Mouse (Mus musculus) heart, embryonic 15.5 days (tissue): Measurements from ENCODE around the gene Ippk. TPM values are rescaled to one million over a fixed set of nuclear protein-coding genes. Genes with fewer than 3 reads are reported as not detected.

Experiments used
- ATAC-seq: fragments of 200-750 bp; cut with Nextera tagmentation; replicated peaks from 2 replicates; pipeline ENCODE4 v1.8.0; 2017; ENCODE audit warnings: low read depth, moderate TSS enrichment; ENCODE audit not compliant: insufficient number of reproducible peaks, insufficient read depth, low FRiP score
- H3K27ac ChIP-seq: fragments of 300-500 bp; sonication (generic); 2 replicates; pipeline ENCODE4 v1.5.1; 2015; ENCODE audit warnings: mild to moderate bottlenecking, inconsistent platforms
- H3K27me3 ChIP-seq: fragments of 300-500 bp; sonication (generic); 2 replicates; pipeline ENCODE4 v1.6.1; 2015; ENCODE audit warnings: inconsistent platforms
- H3K36me3 ChIP-seq: fragments of 300-500 bp; sonication (generic); 2 replicates; pipeline ENCODE4 v1.6.1; 2015; ENCODE audit warnings: mild to moderate bottlenecking, inconsistent platforms
- H3K4me1 ChIP-seq: fragments of 300-500 bp; sonication (generic); replicated peaks from 2 replicates; pipeline ENCODE4 v1.6.1; 2015; ENCODE audit warnings: inconsistent platforms
- H3K4me2 ChIP-seq: fragments of 300-500 bp; sonication (generic); 2 replicates; pipeline ENCODE4 v1.6.1; 2015; ENCODE audit warnings: inconsistent platforms, mild to moderate bottlenecking, moderate library complexity
- H3K4me3 ChIP-seq: fragments of 300-500 bp; sonication (generic); 2 replicates; pipeline ENCODE4 v1.5.1; 2015; ENCODE audit warnings: mild to moderate bottlenecking, inconsistent platforms
- H3K9ac ChIP-seq: fragments of 300-500 bp; sonication (generic); 2 replicates; pipeline ENCODE4 v1.6.1; 2015; ENCODE audit warnings: mild to moderate bottlenecking, inconsistent platforms
- H3K9me3 ChIP-seq: fragments of 300-500 bp; sonication (generic); replicated peaks from 2 replicates; pipeline ENCODE4 v1.6.1; 2016; ENCODE audit warnings: inconsistent platforms
- WGBS: fragments of 180-500 bp; shearing (Covaris S2); methylation state at CpG from one replicate; pipeline ENCODE4 v1.1.7; 2015; ENCODE audit warnings: mixed read lengths; 5-methylcytosine and 5-hydroxymethylcytosine counted together
- polyA plus RNA-seq: library from polyadenylated mRNA; unstranded; fragments of >200 nt; fragmentation: Nextera tagmentation; extraction: Ambion mirVana; gene quantifications from 2 replicates; pipeline ENCODE4 v1.2.1, GENCODE M21; 2015

Ippk gene
- polyA plus RNA-seq, 1 experiment from 2014 or later = 10.0 TPM

DNA sequence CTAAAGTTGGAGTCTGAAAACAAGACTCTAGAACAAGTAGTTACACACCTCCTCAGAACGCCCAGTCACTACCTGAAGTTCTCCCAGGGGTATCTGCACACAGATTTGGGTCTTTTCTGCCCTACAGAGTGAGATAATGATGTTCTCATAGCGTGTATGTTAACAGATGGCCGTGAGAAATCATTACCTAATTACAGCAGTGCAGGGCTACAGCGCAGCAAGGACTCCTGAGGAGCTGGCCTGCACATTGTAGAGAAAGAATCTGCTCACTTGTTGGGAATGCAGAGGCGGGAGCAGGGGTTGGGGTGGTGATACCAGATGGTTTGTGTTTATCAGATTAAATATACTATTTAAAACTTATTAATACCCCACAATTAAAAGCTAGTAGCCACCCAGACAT lies 59.5 kb downstream of the Ippk start:
- Histone ChIP-seq H3K4me1 (peaks cover 8% of the 10 kb centered on the region), H3K4me2 (no peak overlapping the region), H3K36me3 (no peaks in the 10 kb centered on the region), H3K9me3 (no peaks in the 10 kb centered on the region), H3K4me3 (no peak overlapping the region), H3K9ac (no peak overlapping the region), H3K27ac (peak overlapping the region; percentile 78), H3K27me3 (no peaks in the 10 kb centered on the region)
- 41% methylated on average over 5 of the region's 5 CpGs for WGBS
- no peak for ATAC-seq

DNA sequence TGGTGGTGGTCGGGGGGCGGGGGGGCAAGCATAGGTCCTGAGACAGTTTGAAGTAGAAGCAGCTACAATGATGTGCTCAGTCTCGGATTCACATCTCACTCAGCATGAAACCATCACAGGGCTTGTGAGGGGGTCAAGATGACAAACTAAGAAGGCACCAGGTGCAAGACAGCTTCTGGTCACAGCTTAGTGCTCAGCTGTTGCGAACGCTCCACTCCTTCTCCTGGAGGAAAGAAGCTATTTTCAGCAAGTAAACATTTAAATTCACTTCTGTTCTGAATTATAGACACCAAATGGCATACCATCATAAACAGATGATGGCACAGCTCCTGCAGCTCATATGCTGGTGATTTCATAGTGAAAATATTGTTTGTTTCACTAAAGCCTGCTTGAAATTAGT lies 64.3 kb downstream of the Ippk start:
- Histone ChIP-seq H3K9ac (no peak overlapping the region), H3K27ac (no peak overlapping the region), H3K4me3 (no peak overlapping the region), H3K4me2 (no peak overlapping the region), H3K9me3 (no peaks in the 10 kb centered on the region), H3K4me1 (peaks cover 5% of the 10 kb centered on the region), H3K27me3 (no peaks in the 10 kb centered on the region), H3K36me3 (no peaks in the 10 kb centered on the region)
- no peak for ATAC-seq
- WGBS = 83% methylated on average over 5 of the region's 5 CpGs

GRCm38 (mm10) chr13:49492376-49493368 lies 71.6 kb downstream of the Ippk start, which contains the start of gene Tes3-ps:
Tes3-ps (plus strand) TSS chr13:49493318.
- Histone ChIP-seq H3K9me3 (no peaks in the 10 kb centered on the region), H3K4me2 (no peak within 1 kb of the TSS), H3K9ac (no peak within 1 kb of the TSS), H3K4me1 (peaks cover 10% of the 10 kb centered on the region), H3K4me3 (no peak within 1 kb of the TSS), H3K27ac (peak within 1 kb of the TSS; percentile 58), H3K27me3 (no peaks in the 10 kb centered on the region), H3K36me3 (no peaks in the 10 kb centered on the region)
- WGBS = 39% methylated on average over 6 of the region's 6 CpGs
- ATAC-seq = no peak

- ATAC-seq = no peak
- H3K4me3 ChIP-seq = no peak within 1 kb of the TSS
- no peaks in the 10 kb centered on the region for H3K9me3 ChIP-seq
- H3K4me1 ChIP-seq = 0 out of 2 replicates have a peak, but pooled peaks cover 3% of the 10 kb centered on the region
- 58% methylated on average over 4 of the region's 4 CpGs for WGBS
- no peaks in the 10 kb centered on the region for H3K36me3 ChIP-seq
- H3K9ac ChIP-seq = no peak within 1 kb of the TSS
- H3K4me2 ChIP-seq = peak within 1 kb of the TSS; percentile 20; the same call in 1 of the 2 replicates
- H3K27me3 ChIP-seq = no peaks in the 10 kb centered on the region
- peak within 1 kb of the TSS; percentile 40 for H3K27ac ChIP-seq
These were observed 83.5 kb downstream of the Ippk start, which contains the start of gene Ecm2 for GRCm38 (mm10) chr13:49504510-49504909. Ecm2 (plus strand) TSS chr13:49504810.

- no peaks in the 10 kb centered on the region for H3K27me3 ChIP-seq
- H3K36me3 ChIP-seq = no peaks in the 10 kb centered on the region
- no peak overlapping the region for H3K9ac ChIP-seq
- 79% methylated on average over 4 of the region's 4 CpGs for WGBS
- ATAC-seq = no peak
- 0 out of 2 replicates have a peak, but pooled peaks cover 3% of the 10 kb centered on the region for H3K4me1 ChIP-seq
- H3K9me3 ChIP-seq = no peaks in the 10 kb centered on the region
- no peak overlapping the region for H3K27ac ChIP-seq
- no peak overlapping the region for H3K4me3 ChIP-seq
- H3K4me2 ChIP-seq = peak overlapping the region; percentile 20; the same call in 1 of the 2 replicates
These were observed 84.7 kb downstream of the Ippk start for GRCm38 (mm10) chr13:49505776-49506175.

- ATAC-seq = no peak
- H3K9ac ChIP-seq = no peak overlapping the region
- no peaks in the 10 kb centered on the region for H3K9me3 ChIP-seq
- no peak overlapping the region for H3K4me3 ChIP-seq
- 41% methylated on average over 3 of the region's 3 CpGs for WGBS
- H3K4me2 ChIP-seq = no peak overlapping the region
- H3K36me3 ChIP-seq = no peaks in the 10 kb centered on the region
- no peak overlapping the region for H3K27ac ChIP-seq
- H3K4me1 ChIP-seq = 0 out of 2 replicates have a peak, but pooled peaks cover 3% of the 10 kb centered on the region
- no peaks in the 10 kb centered on the region for H3K27me3 ChIP-seq
These were observed 86.1 kb downstream of the Ippk start for GRCm38 (mm10) chr13:49507176-49507575.

Other genes starting within 250 kb of the Ippk start
- gene Ninj1, start 233.8 kb upstream of the Ippk start, polyA plus RNA-seq = 70.2 and 75.7 TPM in 2 replicates
- gene Card19, start 205.2 kb upstream of the Ippk start, polyA plus RNA-seq = 121 and 126 TPM in 2 replicates
- gene Susd3, start 172.5 kb upstream of the Ippk start, polyA plus RNA-seq = 1.6 and 2.5 TPM in 2 replicates
- 0.14 and 0.32 TPM in 2 replicates for gene Fgd3, start 100.9 kb upstream of the Ippk start, polyA plus RNA-seq
- gene Bicd2, start 79.7 kb upstream of the Ippk start, polyA plus RNA-seq = 47.4 and 48.2 TPM in 2 replicates
- 0.71 and 0.87 TPM in 2 replicates for gene Tes3-ps, start 72.1 kb downstream of the Ippk start, polyA plus RNA-seq
- 4.6 and 5.7 TPM in 2 replicates for gene Ecm2, start 83.6 kb downstream of the Ippk start, polyA plus RNA-seq
- 31.8 and 32.2 TPM in 2 replicates for gene Aspn, start 123.2 kb downstream of the Ippk start, polyA plus RNA-seq
- gene Omd, start 161.2 kb downstream of the Ippk start, polyA plus RNA-seq = 0.73 and 1.2 TPM in 2 replicates
- gene Ogn, start 186.8 kb downstream of the Ippk start, polyA plus RNA-seq = 51.3 and 59.7 TPM in 2 replicates
- 21.1 and 26.1 TPM in 2 replicates for gene Cenpp, start 231.5 kb downstream of the Ippk start, polyA plus RNA-seq
- 9.9 and 15.2 TPM in 2 replicates for gene Nol8, start 231.8 kb downstream of the Ippk start, polyA plus RNA-seq